Mouse (Mus musculus): ENCODE results near the gene Cd300e.
A peak's percentile ranks its signal among the peaks of the same experiment; 100 is the strongest.

The Cd300e gene

DNA sequence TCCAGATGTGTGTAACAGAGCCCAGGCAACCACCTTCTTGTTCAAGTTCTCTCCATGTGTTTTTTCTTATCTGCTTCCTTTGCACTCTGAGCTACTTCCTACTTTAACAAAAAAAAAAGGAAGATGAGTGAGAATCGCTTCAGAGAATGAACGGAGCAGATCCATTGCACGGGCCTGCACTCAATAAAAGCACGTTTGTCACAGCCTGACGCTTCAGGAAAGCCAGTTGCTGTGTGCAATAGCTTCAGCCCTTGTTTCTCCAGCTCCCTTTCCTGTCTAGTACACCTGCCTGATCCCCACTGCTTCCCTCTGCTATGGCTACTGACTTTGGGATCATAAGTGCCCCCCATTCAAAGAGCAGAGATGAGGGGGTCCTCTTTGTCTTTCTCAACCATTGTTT, at the start of gene Cd300e:
Gene Cd300e (minus strand): TSS at position 101 of the 400 bp plus-strand sequence.
- no peak for DNase-seq

- DNase-seq, result no peak
Measured at GRCm38 (mm10) chr11:115110271-115110670, 48.3 kb upstream of the Cd300e start.

- no peak for DNase-seq
Measured at GRCm38 (mm10) chr11:115108176-115108575, 46.2 kb upstream of the Cd300e start.

- DNase-seq, result no peak
Measured at GRCm38 (mm10) chr11:115107403-115107916, 45.5 kb upstream of the Cd300e start.

GRCm38 (mm10) chr11:115106638-115107037, 44.7 kb upstream of the Cd300e start:
- no peak for DNase-seq

DNA sequence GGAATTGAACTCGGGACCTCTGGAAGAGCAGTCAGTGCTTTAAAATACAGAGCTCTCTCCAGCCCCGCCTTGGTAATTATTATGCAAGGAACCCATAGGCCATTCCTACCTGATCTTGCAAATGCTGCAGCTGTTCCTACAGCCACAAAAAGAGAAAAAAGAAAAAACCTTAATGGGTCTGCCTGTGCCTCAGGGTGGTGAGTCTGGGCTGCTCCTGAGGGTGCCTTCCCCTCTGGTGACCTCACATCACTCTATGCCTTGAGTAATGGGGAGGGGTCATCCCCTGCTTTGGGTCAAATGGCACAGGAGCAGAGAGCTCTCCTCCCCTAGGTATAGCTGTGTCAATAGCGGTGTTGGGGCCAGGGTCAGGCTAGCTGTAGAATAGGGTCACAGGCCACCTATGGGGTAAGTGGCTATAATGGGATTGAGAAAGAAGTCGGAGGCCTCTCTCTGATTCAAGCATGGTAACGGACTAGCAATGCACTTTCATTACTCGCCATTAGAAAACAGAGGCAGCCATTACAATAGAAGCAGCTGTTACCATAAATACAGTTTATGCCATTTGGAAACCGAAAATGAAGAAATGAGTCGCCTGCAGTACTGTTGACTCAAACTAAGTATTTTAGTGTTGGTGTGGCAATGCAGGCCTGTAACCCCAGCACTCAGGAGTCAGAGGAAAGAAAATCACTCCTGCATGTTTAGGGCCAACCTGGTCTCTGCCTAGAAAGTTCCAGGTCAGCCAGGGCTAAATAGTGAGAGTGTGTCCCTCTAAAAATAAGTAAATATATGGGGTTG, 43.0 kb upstream of the Cd300e start:
- no peak for DNase-seq

GRCm38 (mm10) chr11:115103470-115104413, 41.8 kb upstream of the Cd300e start:
- no peak for DNase-seq

DNA sequence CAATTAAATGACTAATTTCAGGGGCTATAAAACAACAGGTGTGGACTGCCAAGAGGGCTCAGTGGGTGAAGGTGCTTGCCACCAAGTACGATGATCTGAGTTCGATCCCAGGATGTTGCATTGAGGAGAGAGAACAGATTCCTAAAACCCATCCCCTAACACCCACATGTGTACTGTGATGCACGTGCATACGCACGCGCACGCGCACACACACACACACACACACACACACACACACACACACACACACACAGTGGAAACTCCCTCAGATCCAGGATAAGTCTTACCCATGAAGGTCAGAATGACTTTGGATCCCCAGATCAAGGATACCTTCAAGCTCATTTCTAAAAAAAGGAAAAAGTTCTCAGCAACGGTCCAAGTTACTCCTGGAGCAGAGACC, 40.1 kb upstream of the Cd300e start:
- no peak for DNase-seq

- DNase-seq, result no peak
Measured at GRCm38 (mm10) chr11:115101615-115102051, 39.7 kb upstream of the Cd300e start.

GRCm38 (mm10) chr11:115100741-115101140, 38.8 kb upstream of the Cd300e start:
- DNase-seq, result no peak

GRCm38 (mm10) chr11:115100032-115100621, 38.1 kb upstream of the Cd300e start:
- DNase-seq, result no peak

GRCm38 (mm10) chr11:115099241-115099840, 37.4 kb upstream of the Cd300e start:
- DNase-seq, result no peak

DNA sequence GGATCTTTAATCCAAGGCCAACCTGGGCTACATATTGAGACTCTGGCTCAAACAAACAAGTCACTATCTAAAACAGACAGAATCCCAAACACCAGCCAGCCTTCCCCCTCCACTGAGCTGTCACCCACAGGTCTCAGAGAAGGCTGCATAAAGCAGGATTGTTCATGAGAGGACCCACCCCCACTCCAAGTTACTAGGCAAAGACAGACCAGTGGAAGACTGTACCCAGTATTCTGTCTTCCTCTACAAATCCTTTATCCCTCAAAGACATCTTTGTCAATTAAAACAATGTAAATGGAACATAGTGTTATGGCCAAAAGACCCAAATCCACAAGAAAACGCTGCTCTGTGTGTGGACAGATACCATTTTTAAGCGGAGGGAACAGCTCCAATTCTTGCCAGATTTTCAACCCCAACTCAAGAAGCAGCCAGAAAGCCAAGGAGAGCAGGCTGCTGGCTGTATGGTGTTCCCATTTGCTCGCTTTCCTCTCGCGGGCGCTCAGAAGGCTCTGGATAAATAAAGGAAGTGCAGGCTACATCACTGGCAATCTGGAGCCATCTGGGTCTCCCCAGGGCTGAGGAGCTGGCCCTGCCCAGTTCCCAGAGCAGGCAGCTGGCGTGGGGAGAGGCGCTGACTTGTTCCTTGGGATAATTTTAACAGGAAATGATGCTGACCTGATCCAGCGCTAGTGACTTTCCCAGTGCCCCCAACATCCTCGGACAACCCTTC, 36.4 kb upstream of the Cd300e start:
- no peak for DNase-seq

GRCm38 (mm10) chr11:115092140-115092539, 30.2 kb upstream of the Cd300e start:
- no peak for DNase-seq

- no peak for DNase-seq
Measured at GRCm38 (mm10) chr11:115091362-115091901, 29.5 kb upstream of the Cd300e start, which contains the start of gene Rab37. Rab37 (plus strand) TSS chr11:115091431.

- DNase-seq, result no peak
Measured at GRCm38 (mm10) chr11:115089853-115090252, 27.9 kb upstream of the Cd300e start.

DNA sequence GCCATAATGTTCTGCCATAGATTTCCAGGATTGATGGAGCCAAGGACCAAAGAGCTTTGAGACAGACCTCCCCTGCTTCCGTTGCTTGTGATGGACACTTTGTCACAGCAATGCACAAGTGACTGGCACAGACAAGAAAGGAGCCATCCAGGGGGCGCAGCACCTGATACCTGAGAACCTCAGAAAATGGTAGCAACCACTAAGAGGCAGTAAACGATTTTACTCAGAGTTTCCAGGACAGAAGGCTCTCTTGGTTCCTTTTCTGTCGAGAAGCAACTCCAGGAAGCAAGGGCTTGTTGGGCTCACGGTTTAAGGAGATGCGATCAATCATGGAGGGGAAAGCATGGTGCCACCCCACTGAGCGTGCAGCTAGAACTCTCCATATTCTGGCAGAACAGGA, 24.2 kb upstream of the Cd300e start:
- DNase-seq, result no peak

GRCm38 (mm10) chr11:115085064-115085463, 23.1 kb upstream of the Cd300e start:
- no peak for DNase-seq

DNA sequence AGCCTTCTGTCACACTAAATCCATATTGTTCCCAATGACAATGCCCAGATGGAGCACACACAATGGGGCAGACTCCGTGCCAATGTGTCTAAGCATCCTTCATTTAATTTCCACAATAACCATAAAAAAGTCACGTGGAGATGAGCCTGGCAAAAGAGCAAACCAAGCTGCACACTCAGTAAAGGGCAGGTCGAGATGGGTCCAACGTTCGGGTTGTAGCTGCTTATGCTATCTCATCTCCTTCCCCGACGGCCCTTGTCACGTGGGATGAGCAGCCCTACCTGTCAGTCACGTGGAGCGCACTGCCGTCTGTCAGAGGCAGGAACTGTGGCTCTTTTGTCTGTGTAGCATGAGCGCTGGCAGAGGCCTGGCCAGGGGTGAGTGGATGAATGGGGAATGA, 22.6 kb upstream of the Cd300e start:
- no peak for DNase-seq

DNA sequence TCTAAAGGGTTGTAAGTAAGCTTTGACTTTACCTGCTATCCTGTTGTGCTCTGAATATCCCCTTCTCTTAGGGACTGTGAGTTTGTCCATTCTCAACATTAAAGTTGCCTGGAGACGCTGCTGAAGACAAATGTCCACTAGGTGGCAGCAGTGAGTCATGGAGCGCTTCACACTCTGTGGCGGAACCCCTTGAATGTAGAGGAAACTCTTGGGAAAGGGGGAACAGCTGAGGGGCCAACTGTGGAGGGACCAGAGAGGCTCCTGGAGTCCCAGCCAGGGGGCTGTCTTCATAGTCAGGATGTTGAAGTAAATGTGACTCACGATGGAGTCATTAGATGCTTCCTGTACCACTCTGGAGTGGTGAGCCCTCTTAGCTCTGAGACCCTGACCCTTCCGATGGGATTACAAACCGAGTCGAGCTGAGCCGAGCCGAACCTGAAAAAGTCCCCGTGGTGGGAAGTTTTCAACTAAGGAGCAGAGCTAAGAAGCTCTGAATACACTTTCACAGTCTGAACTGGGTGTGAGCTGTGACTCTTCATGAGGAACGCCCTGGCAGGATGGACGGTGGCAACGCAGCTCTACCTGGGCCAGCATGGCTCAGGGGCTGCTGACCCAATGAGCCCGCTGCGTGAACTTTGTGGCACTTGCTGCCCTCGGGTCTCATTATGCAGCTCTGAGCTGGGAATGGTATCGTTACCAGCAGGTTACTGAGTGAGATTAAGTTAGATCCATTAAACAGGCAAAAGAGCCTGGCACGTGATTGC, 21.6 kb upstream of the Cd300e start:
- peak; percentile 58 for DNase-seq

GRCm38 (mm10) chr11:115082196-115082595, 20.2 kb upstream of the Cd300e start:
- no peak for DNase-seq

Data from right cerebral cortex, postnatal 25 days (tissue).